Mouse (Mus musculus) layer of hippocampus, adult 18-20 months (tissue): ENCODE results near the gene Plin4. TPM values are rescaled to one million over a fixed set of nuclear protein-coding genes. Genes with fewer than 3 reads are reported as not detected.
A peak's percentile ranks its signal among the peaks of the same experiment; 100 is the strongest.

ENCODE experiments used
- DNase-seq, 2 experiments: peaks; one replicate each; pipeline ENCODE4 v3.0.0; 2022; ENCODE audit warnings: low spot score in 2 of 2
- long read RNA-seq: library from polyadenylated mRNA; stranded (forward); transcript quantifications from one replicate; pipeline ENCODE4 v2.0.0, GENCODE M21; 2021
- total RNA-seq, 2 experiments: library from RNA; stranded (reverse); gene quantifications; 2 replicates each; pipeline ENCODE4 v1.2.3; 2021

Plin4 gene
- 10 to 100 TPM; 16.3 to 16.9 TPM for total RNA-seq
- long read RNA-seq, partial matches to known transcripts = 0 of 5 reads
- long read RNA-seq, other reads (novel, unspliced or antisense) = 5 of 5 reads

GRCm38 (mm10) chr17:56109219-56110051, at the start of gene Plin4:
TSS of gene Plin4 (minus strand) at chr17:56109803.
- no peak for DNase-seq

- DNase-seq = no peak
Measured at GRCm38 (mm10) chr17:56153643-56154042, 44.0 kb upstream of the Plin4 start.

- DNase-seq = no peak
Measured at GRCm38 (mm10) chr17:56149897-56150296, 40.3 kb upstream of the Plin4 start.

- DNase-seq = no peak
Measured at GRCm38 (mm10) chr17:56148790-56149618, 39.4 kb upstream of the Plin4 start.

- DNase-seq = no peak
Measured at GRCm38 (mm10) chr17:56148280-56148679, 38.7 kb upstream of the Plin4 start.

GRCm38 (mm10) chr17:56147420-56147819, 37.8 kb upstream of the Plin4 start:
- no peak for DNase-seq

GRCm38 (mm10) chr17:56146131-56146530, 36.5 kb upstream of the Plin4 start:
- no peak for DNase-seq

- no peak for DNase-seq
Measured at GRCm38 (mm10) chr17:56144546-56144945, 34.9 kb upstream of the Plin4 start.

- peak in 1 of 2 experiments; percentile 70 for DNase-seq
Measured at GRCm38 (mm10) chr17:56141702-56142605, 32.4 kb upstream of the Plin4 start.

- peak; percentile 72 to 79 for DNase-seq
Measured at GRCm38 (mm10) chr17:56139858-56140595, 30.4 kb upstream of the Plin4 start, which contains the start of gene Sema6b. TSS of gene Sema6b (minus strand) at chr17:56140343.

GRCm38 (mm10) chr17:56139355-56139754, 29.8 kb upstream of the Plin4 start:
- DNase-seq = peak in 1 of 2 experiments; percentile 51

GRCm38 (mm10) chr17:56137839-56138613, 28.4 kb upstream of the Plin4 start:
- DNase-seq = no peak

- no peak for DNase-seq
Measured at GRCm38 (mm10) chr17:56136558-56136957, 27.0 kb upstream of the Plin4 start.

- DNase-seq = peak in 1 of 2 experiments; percentile 64
Measured at GRCm38 (mm10) chr17:56134463-56134971, 24.9 kb upstream of the Plin4 start.

GRCm38 (mm10) chr17:56133457-56134363, 24.1 kb upstream of the Plin4 start:
- no peak for DNase-seq

GRCm38 (mm10) chr17:56132661-56133060, 23.1 kb upstream of the Plin4 start:
- peak in 1 of 2 experiments; percentile 69 for DNase-seq

- peak in 1 of 2 experiments; percentile 74 for DNase-seq
Measured at GRCm38 (mm10) chr17:56131814-56132213, 22.2 kb upstream of the Plin4 start.

- DNase-seq = no peak
Measured at GRCm38 (mm10) chr17:56131136-56131535, 21.5 kb upstream of the Plin4 start.
